Mouse (Mus musculus) thymus, adult 2 months (tissue): ENCODE measurements at regions not wholly inside any gene's neighbourhood (a gene's known extent, or its start where the extent isn't known, plus 50 kb on each side); places are given as distances from the start of the nearest gene placed in this dataset.

Experiments
- CTCF ChIP-seq: fragments of 200-500 bp; IDR thresholded peaks from 2 replicates; pipeline ENCODE4 v1.5.1; 2012; ENCODE audit warnings: mild to moderate bottlenecking, control low read depth, low read length, moderate library complexity, borderline replicate concordance; ENCODE audit not compliant: control insufficient read depth, poor library complexity, insufficient read depth; ENCODE audit errors: extremely low read depth
- POLR2A ChIP-seq: fragments of 200-500 bp; IDR thresholded peaks from 2 replicates; pipeline ENCODE4 v1.6.1; 2012; ENCODE audit warnings: mild to moderate bottlenecking, low read length, control low read depth, moderate library complexity; ENCODE audit not compliant: control insufficient read depth, poor library complexity, insufficient read depth; ENCODE audit errors: extremely low read depth

DNA sequence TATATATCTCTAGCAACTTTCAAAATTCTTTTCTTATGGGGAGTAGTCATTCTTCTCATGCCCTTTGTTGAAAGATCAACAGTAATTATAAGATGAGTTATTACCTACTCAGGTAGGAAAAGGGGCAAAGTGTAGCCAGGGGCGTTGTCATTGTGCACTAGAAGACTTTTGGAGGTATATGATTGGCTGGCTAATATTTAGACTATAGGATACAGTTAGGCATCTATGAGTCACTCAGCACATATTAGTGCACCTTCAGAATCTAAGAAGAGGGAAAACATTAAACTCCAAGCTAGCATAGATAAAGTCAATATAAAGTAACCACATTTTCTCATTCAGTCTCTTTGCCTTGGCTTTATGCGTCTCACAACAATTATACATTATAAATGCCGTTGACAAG lies 199.8 kb downstream of the Plk2 start:
- no peak for TF ChIP-seq CTCF
- TF ChIP-seq POLR2A: no peak
